Mouse (Mus musculus) hindbrain, embryonic 14.5 days (tissue): ENCODE measurements around the gene Gm45837. TPM values are rescaled to one million over a fixed set of nuclear protein-coding genes. Genes with fewer than 3 reads are reported as not detected.
"Not testable (repeated sequence)": the region's sequence is repeated elsewhere in the genome, so short reads cannot be mapped to it uniquely, and the experiment has no call there.

Source experiments
- ATAC-seq: fragments of 200-750 bp; cut with Nextera tagmentation; 2 replicates; pipeline ENCODE4 v1.8.0; 2017; ENCODE audit warnings: moderate number of reproducible peaks, mild to moderate bottlenecking, moderate TSS enrichment, moderate library complexity; ENCODE audit not compliant: low FRiP score
- DNase-seq: peaks from one replicate; pipeline ENCODE4 v3.0.0-alpha.2; 2015; ENCODE audit warnings: low spot score
- H3K27ac ChIP-seq: fragments of 300-500 bp; sonication (generic); 2 replicates; pipeline ENCODE4 v1.5.1; 2014; ENCODE audit warnings: mild to moderate bottlenecking, moderate library complexity
- H3K27me3 ChIP-seq: fragments of 300-500 bp; sonication (generic); 2 replicates; pipeline ENCODE4 v1.6.1; 2014; ENCODE audit warnings: mild to moderate bottlenecking, low read length, mixed read lengths; ENCODE audit not compliant: control insufficient read depth, insufficient read depth
- H3K36me3 ChIP-seq: fragments of 300-500 bp; sonication (generic); replicated peaks from 2 replicates; pipeline ENCODE4 v1.6.1; 2014; ENCODE audit not compliant: control insufficient read depth, insufficient read depth
- H3K4me1 ChIP-seq: fragments of 300-500 bp; sonication (generic); replicated peaks from 2 replicates; pipeline ENCODE4 v1.6.1; 2014; ENCODE audit warnings: antibody characterized with exemption, low read length, mixed read lengths; ENCODE audit not compliant: control insufficient read depth, insufficient read depth
- H3K4me2 ChIP-seq: fragments of 300-500 bp; sonication (generic); replicated peaks from 2 replicates; pipeline ENCODE4 v1.6.1; 2014; ENCODE audit warnings: mild to moderate bottlenecking, moderate library complexity
- H3K4me3 ChIP-seq: fragments of 300-500 bp; sonication (generic); replicated peaks from 2 replicates; pipeline ENCODE4 v1.5.1; 2014; ENCODE audit warnings: mild to moderate bottlenecking, low read length
- H3K9ac ChIP-seq: fragments of 300-500 bp; sonication (generic); 2 replicates; pipeline ENCODE4 v1.6.1; 2014
- H3K9me3 ChIP-seq: fragments of 300-500 bp; sonication (generic); 2 replicates; pipeline ENCODE4 v1.6.1; 2016; ENCODE audit warnings: low read length; ENCODE audit not compliant: control insufficient read depth
- WGBS: fragments of 180-500 bp; shearing (Covaris S2); extraction: QIAGEN DNeasy Blood & Tissue Kit; methylation state at CpG from one replicate; pipeline ENCODE4 v1.1.7; 2014; 5-methylcytosine and 5-hydroxymethylcytosine counted together
- microRNA counts: library from miRNA; unstranded; fragments of <30 nt; microRNA quantifications from one replicate; lab custom pipeline; 2016
- microRNA-seq: library from miRNA; unstranded; fragments of <30 nt; microRNA quantifications from one replicate; pipeline ENCODE4, GENCODE M21; 2016
- polyA plus RNA-seq: library from polyadenylated mRNA; unstranded; fragments of >200 nt; fragmentation: Nextera tagmentation; extraction: Ambion mirVana; gene quantifications from 2 replicates; pipeline ENCODE4 v1.2.1, GENCODE M21; 2014

Gene Gm45837
- polyA plus RNA-seq, 1 experiment from 2014 or later: not detected

GRCm38 (mm10) chr7:101551530-101551929 is 140.8 kb downstream of the Gm45837 start:
- Histone ChIP-seq H3K9me3 (no peaks in the 10 kb centered on the region), H3K4me2 (no peak overlapping the region), H3K4me3 (no peak overlapping the region), H3K27ac (no peak overlapping the region), H3K36me3 (no peaks in the 10 kb centered on the region), H3K27me3 (no peaks in the 10 kb centered on the region), H3K9ac (no peak overlapping the region), H3K4me1 (no peaks in the 10 kb centered on the region)
- 100% methylated on average over 1 of the region's 1 CpGs for WGBS
- ATAC-seq: no peak
- DNase-seq: no peak

GRCm38 (mm10) chr7:101555473-101555872 is 144.8 kb downstream of the Gm45837 start:
- DNase-seq, H3K36me3 ChIP-seq, H3K4me1 ChIP-seq, H3K4me3 ChIP-seq, H3K4me2 ChIP-seq, H3K9ac ChIP-seq, H3K27me3 ChIP-seq, H3K27ac ChIP-seq, H3K9me3 ChIP-seq, ATAC-seq: not testable (repeated sequence)
- 88% methylated on average over 3 of the region's 3 CpGs for WGBS

GRCm38 (mm10) chr7:101557391-101557790 is 146.7 kb downstream of the Gm45837 start:
- Histone ChIP-seq H3K4me2 (no peak overlapping the region), H3K9me3 (no peaks in the 10 kb centered on the region), H3K4me3 (no peak overlapping the region), H3K9ac (no peak overlapping the region), H3K27ac (no peak overlapping the region), H3K4me1 (no peaks in the 10 kb centered on the region), H3K36me3 (no peaks in the 10 kb centered on the region), H3K27me3 (no peaks in the 10 kb centered on the region)
- no peak for ATAC-seq
- no peak for DNase-seq
- WGBS: 85% methylated on average over 1 of the region's 1 CpGs

GRCm38 (mm10) chr7:101559393-101559792 is 148.7 kb downstream of the Gm45837 start:
- ATAC-seq, H3K36me3 ChIP-seq, H3K9me3 ChIP-seq, H3K27me3 ChIP-seq, H3K9ac ChIP-seq, H3K27ac ChIP-seq, DNase-seq, H3K4me1 ChIP-seq, H3K4me2 ChIP-seq, H3K4me3 ChIP-seq: not testable (repeated sequence)
- WGBS: 80% methylated on average over 5 of the region's 5 CpGs

MicroRNA genes within 50 kb of the gene (microRNA counts, 519-probe panel; counts per million panel counts)
- microRNA mmu-miR-139-3p (lab: Ali Mortazavi, UCI) (not detected), microRNA mmu-miR-139-5p (lab: Ali Mortazavi, UCI) (not detected)

Small RNAs within 50 kb of the gene (microRNA-seq; reads per million reads assigned to microRNA genes)
- gene Mir139: 3,332 reads per million, percentile 87 among the genes with 10 or more reads in this experiment

Other genes starting within 250 kb of the Gm45837 start
- gene Atg16l2, start 108.6 kb upstream of the Gm45837 start, polyA plus RNA-seq: 19.3 and 21.3 TPM in 2 replicates
- gene Stard10, start 93.8 kb upstream of the Gm45837 start, polyA plus RNA-seq: 12.7 and 14.3 TPM in 2 replicates
- 11.3 and 11.5 TPM in 2 replicates for gene Arap1, start 62.8 kb upstream of the Gm45837 start, polyA plus RNA-seq
- 25.9 and 26.6 TPM in 2 replicates for gene Pde2a, start 10.8 kb downstream of the Gm45837 start, polyA plus RNA-seq
- not detected in 2 replicates for gene Art2b, start 174.7 kb downstream of the Gm45837 start, polyA plus RNA-seq